Mouse (Mus musculus) CH12.LX (cell line): ENCODE measurements at regions not wholly inside any gene's neighbourhood (a gene's known extent, or its start where the extent isn't known, plus 50 kb on each side); places are given as distances from the start of the nearest gene placed in this dataset.

Experiments
- CHD1 ChIP-seq: IDR thresholded peaks from 2 replicates; pipeline ENCODE4 v1.6.1; 2012; ENCODE audit warnings: low read depth, low read length, improper control_type of control experiment, inconsistent platforms
- MAZ ChIP-seq: IDR thresholded peaks from 2 replicates; pipeline ENCODE4 v1.6.1; 2012; ENCODE audit warnings: low read depth, mild to moderate bottlenecking, inconsistent platforms, low read length, improper control_type of control experiment, moderate library complexity
- ZKSCAN1 ChIP-seq: IDR thresholded peaks from 2 replicates; pipeline ENCODE4 v1.6.1; 2012; ENCODE audit warnings: low read depth, inconsistent platforms, low read length, improper control_type of control experiment, borderline replicate concordance

- TF ChIP-seq ZKSCAN1, result no peak
- no peak for TF ChIP-seq MAZ
- TF ChIP-seq CHD1, result no peak
Measured at GRCm38 (mm10) chr12:77097831-77098230, 135.8 kb upstream of the Max start.
